Mouse (Mus musculus) liver, embryonic 12.5 days (tissue): Measurements from ENCODE around the gene Clic3. TPM values are rescaled to one million over a fixed set of nuclear protein-coding genes. Genes with fewer than 3 reads are reported as not detected.
A peak's percentile ranks its signal among the peaks of the same experiment; 100 is the strongest.

ENCODE experiments used
- ATAC-seq: fragments of 200-750 bp; cut with Nextera tagmentation; 2 replicates; pipeline ENCODE4 v1.8.0; 2017; ENCODE audit warnings: moderate number of reproducible peaks, mild to moderate bottlenecking, moderate library complexity
- H3K27ac ChIP-seq: fragments of 300-500 bp; sonication (generic); 2 replicates; pipeline ENCODE4 v1.5.1; 2016; ENCODE audit warnings: mild to moderate bottlenecking
- H3K27me3 ChIP-seq: fragments of 300-500 bp; sonication (generic); replicated peaks from 2 replicates; pipeline ENCODE4 v1.6.1; 2016; ENCODE audit warnings: mild to moderate bottlenecking, moderate library complexity
- H3K36me3 ChIP-seq: fragments of 300-500 bp; sonication (generic); 2 replicates; pipeline ENCODE4 v1.6.1; 2016; ENCODE audit warnings: mild to moderate bottlenecking, moderate library complexity
- H3K4me1 ChIP-seq: fragments of 300-500 bp; sonication (generic); 2 replicates; pipeline ENCODE4 v1.6.1; 2016
- H3K4me2 ChIP-seq: fragments of 300-500 bp; sonication (generic); 2 replicates; pipeline ENCODE4 v1.6.1; 2016; ENCODE audit warnings: mild to moderate bottlenecking, moderate library complexity
- H3K4me3 ChIP-seq: fragments of 300-500 bp; sonication (generic); 2 replicates; pipeline ENCODE4 v1.5.1; 2016; ENCODE audit warnings: mild to moderate bottlenecking, moderate library complexity
- H3K9ac ChIP-seq: fragments of 300-500 bp; sonication (generic); 2 replicates; pipeline ENCODE4 v1.6.1; 2016; ENCODE audit warnings: mild to moderate bottlenecking, moderate library complexity
- H3K9me3 ChIP-seq: fragments of 300-500 bp; sonication (generic); replicated peaks from 2 replicates; pipeline ENCODE4 v1.6.1; 2016; ENCODE audit warnings: mild to moderate bottlenecking, moderate library complexity
- WGBS: fragments of 180-500 bp; shearing (Covaris S2); methylation state at CpG from one replicate; pipeline ENCODE4 v1.1.7; 2016; ENCODE audit not compliant: insufficient replicate concordance; 5-methylcytosine and 5-hydroxymethylcytosine counted together
- polyA plus RNA-seq: library from polyadenylated mRNA; unstranded; fragments of >200 nt; fragmentation: Nextera tagmentation; extraction: Ambion mirVana; gene quantifications from 2 replicates; pipeline ENCODE4 v1.2.1, GENCODE M21; 2016

Gene Clic3
- polyA plus RNA-seq, 1 experiment from 2014 or later, result 0.45 TPM

- Histone ChIP-seq H3K9ac (no peak overlapping the region), H3K4me1 (peaks cover 37% of the 10 kb centered on the region), H3K36me3 (no peaks in the 10 kb centered on the region), H3K27me3 (0 out of 2 replicates have a peak, but pooled peaks cover 6% of the 10 kb centered on the region), H3K4me2 (0 out of 2 replicates have a peak overlapping the region, but pooled peaks have one; percentile 15), H3K27ac (no peak overlapping the region), H3K4me3 (no peak overlapping the region), H3K9me3 (no peaks in the 10 kb centered on the region)
- 68% methylated on average over 7 of the region's 7 CpGs for WGBS
- ATAC-seq, result no peak
Measured at GRCm38 (mm10) chr2:25488671-25489068, 32.0 kb downstream of the Clic3 start.

- 63% methylated on average over 5 of the region's 5 CpGs for WGBS
- peaks cover 14% of the 10 kb centered on the region for H3K4me1 ChIP-seq
- no peak overlapping the region for H3K4me3 ChIP-seq
- H3K36me3 ChIP-seq, result no peaks in the 10 kb centered on the region
- H3K9me3 ChIP-seq, result no peaks in the 10 kb centered on the region
- no peak overlapping the region for H3K9ac ChIP-seq
- ATAC-seq, result no peak
- H3K27ac ChIP-seq, result no peak overlapping the region
- 0 out of 2 replicates have a peak, but pooled peaks cover 9% of the 10 kb centered on the region for H3K27me3 ChIP-seq
- H3K4me2 ChIP-seq, result no peak overlapping the region
Measured at GRCm38 (mm10) chr2:25492988-25493387, 36.4 kb downstream of the Clic3 start.

DNA sequence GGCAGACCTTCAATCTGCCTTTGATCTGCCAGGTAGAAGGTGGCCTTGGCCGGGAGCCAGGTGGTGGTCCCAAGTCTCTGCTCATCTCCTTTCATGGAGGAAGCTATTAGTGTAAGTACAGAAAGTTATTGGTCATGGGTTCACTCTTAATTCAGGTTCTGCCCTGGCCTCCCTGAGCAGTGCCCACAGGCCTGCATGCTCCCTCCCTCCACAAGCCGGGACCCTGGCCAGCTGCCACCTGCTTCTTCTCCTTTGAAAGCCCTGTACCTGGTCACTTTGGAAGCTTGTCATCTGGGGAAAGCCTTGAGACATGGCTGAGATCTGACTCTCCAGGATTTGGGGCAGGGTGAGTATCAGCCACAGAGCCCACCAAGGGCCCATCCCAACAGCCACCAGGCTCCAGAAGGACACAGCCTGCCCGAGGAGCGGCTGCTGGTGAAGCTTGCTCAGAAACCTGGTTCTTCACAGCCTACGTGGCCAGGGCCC, 36.9 kb downstream of the Clic3 start, which contains the start of gene Lcn12:
Lcn12 (minus strand) TSS at position 436 of the 486 bp plus-strand sequence.
- H3K27me3 ChIP-seq, result 0 out of 2 replicates have a peak, but pooled peaks cover 9% of the 10 kb centered on the region
- no peak within 1 kb of the TSS for H3K9ac ChIP-seq
- no peak within 1 kb of the TSS for H3K4me3 ChIP-seq
- no peaks in the 10 kb centered on the region for H3K9me3 ChIP-seq
- no peak for ATAC-seq
- no peaks in the 10 kb centered on the region for H3K36me3 ChIP-seq
- no peak within 1 kb of the TSS for H3K27ac ChIP-seq
- H3K4me2 ChIP-seq, result no peak within 1 kb of the TSS
- peaks cover 15% of the 10 kb centered on the region for H3K4me1 ChIP-seq
- 63% methylated on average over 5 of the region's 5 CpGs for WGBS

- no peak overlapping the region for H3K4me3 ChIP-seq
- 43% methylated on average over 4 of the region's 4 CpGs for WGBS
- no peaks in the 10 kb centered on the region for H3K36me3 ChIP-seq
- no peak overlapping the region for H3K9ac ChIP-seq
- no peak for ATAC-seq
- H3K9me3 ChIP-seq, result no peaks in the 10 kb centered on the region
- no peak overlapping the region for H3K27ac ChIP-seq
- 0 out of 2 replicates have a peak, but pooled peaks cover 8% of the 10 kb centered on the region for H3K27me3 ChIP-seq
- H3K4me1 ChIP-seq, result peaks cover 29% of the 10 kb centered on the region
- no peak overlapping the region for H3K4me2 ChIP-seq
Measured at GRCm38 (mm10) chr2:25496462-25496861, 39.8 kb downstream of the Clic3 start.

DNA sequence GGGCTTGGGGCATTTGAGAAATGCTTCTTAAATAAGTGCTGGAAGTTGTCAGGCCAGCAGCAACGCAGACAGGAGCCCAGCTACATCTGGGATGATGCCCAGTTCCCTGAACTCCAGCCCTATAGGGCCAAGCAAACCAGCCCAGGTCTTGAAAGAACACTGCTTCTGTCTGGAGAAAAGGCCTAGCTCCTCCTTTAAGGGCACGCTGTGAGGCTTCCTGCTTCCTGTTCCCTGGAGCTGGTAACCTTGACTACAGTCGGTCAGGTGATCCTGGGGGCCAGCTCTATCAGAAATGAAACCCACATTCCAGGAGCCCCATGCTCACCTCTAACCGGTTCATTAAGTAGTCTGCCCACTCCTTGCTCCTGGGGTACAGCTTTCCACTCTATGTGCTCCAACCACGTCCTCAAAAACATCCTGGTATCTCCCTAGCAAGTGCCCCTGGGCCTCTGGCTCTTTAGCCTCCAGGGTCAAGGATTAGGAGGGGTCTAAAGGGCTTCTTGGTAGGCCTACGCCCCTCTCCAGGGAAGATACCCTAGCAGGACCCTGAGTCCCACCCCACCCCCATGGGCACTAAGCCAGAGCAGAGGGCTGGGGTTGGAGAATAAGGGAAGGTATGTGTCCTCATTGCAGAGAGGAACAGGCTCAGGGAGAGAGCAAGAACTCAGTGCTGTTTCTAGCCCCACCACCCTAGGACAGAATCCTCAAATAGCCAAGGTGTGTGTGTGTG, 41.4 kb downstream of the Clic3 start:
- Histone ChIP-seq H3K27ac (no peak overlapping the region), H3K4me2 (no peak overlapping the region), H3K4me3 (no peak overlapping the region), H3K9ac (no peak overlapping the region), H3K9me3 (no peaks in the 10 kb centered on the region), H3K4me1 (peaks cover 44% of the 10 kb centered on the region), H3K36me3 (peaks cover 2% of the 10 kb centered on the region; the same call in 1 of the 2 replicates), H3K27me3 (0 out of 2 replicates have a peak, but pooled peaks cover 6% of the 10 kb centered on the region)
- ATAC-seq, result no peak
- 48% methylated on average over 6 of the region's 6 CpGs for WGBS

- Histone ChIP-seq H3K4me3 (no peak overlapping the region), H3K4me2 (no peak overlapping the region), H3K9me3 (no peaks in the 10 kb centered on the region), H3K9ac (no peak overlapping the region), H3K4me1 (peaks cover 53% of the 10 kb centered on the region), H3K27ac (no peak overlapping the region), H3K27me3 (0 out of 2 replicates have a peak, but pooled peaks cover under 1% of the 10 kb centered on the region), H3K36me3 (peaks cover 10% of the 10 kb centered on the region)
- 48% methylated on average over 15 of the region's 15 CpGs for WGBS
- ATAC-seq, result no peak
Measured at GRCm38 (mm10) chr2:25498622-25499478, 42.2 kb downstream of the Clic3 start.

DNA sequence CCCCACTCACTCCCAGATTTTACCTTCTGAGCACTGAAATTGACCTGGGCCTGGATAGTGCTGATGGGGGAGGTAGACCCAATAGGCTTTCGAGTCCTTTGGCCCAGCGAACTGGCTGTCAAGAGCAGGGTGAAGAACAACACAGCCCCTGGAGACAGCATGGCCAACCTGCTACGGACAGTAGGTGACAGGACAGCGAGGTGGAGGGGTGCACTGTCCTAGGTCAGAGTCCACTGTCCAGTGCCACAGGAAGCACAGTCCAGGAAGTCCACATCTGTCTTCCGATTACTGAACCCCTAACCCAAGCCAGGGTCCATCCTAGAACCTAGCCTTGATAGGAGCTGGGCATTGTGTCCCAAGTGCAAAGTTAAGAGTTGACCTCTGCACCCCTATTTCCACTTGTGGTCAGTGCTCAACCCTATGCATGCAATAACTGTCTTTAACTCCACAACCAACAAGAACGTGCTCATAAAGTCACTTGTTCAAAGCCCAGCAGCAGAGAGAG, 43.5 kb downstream of the Clic3 start:
- 58% methylated on average over 6 of the region's 6 CpGs for WGBS
- peak; percentile 10; the same call in 1 of the 2 replicates for ATAC-seq
- Histone ChIP-seq H3K9ac (peak overlapping the region; percentile 90), H3K27me3 (no peaks in the 10 kb centered on the region), H3K36me3 (peaks cover 23% of the 10 kb centered on the region), H3K4me1 (peaks cover 61% of the 10 kb centered on the region), H3K27ac (peak overlapping the region; percentile 91), H3K4me2 (peak overlapping the region; percentile 91), H3K4me3 (peak overlapping the region; percentile 80), H3K9me3 (no peaks in the 10 kb centered on the region)

DNA sequence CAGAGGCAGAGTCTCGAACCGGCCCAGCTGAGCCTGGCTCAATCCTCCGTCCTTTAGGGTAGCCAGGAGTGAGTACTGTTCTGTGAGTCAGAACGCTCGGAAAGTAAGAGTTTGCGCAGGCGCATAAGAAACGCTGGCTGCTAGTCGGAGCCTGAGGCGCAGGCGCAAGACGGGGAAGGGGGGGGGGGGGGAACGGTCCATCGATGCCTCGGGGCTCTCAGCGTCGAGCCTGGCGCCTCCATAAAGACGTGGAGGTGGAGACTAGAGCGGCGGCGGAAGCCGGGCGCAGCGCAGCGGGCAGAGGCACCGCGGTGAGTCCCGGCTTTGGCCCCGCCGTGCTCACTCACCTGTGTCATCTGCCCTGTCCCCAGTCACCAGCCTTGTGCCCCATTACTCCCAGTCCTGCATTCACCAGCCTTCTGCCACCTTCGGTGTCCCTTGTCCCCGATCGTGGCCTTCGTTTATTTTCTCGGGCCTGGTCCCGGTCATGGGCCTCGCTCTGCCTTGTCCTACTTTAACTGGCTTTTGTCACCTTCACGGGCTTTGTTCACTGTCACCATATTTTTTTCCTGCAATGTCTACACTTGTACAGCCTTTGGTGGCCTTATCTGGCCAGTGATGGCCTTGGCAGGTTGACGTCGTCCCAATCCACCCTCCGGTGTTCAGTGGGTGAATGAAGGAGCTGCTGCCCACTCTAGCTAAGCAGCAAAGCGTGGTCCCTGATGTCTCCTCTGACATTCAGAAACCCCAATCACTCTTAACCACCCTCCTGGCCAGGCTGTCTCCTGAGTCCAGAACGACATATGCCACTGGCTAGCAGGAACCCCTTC, 44.2 kb downstream of the Clic3 start, which contains the start of gene Fbxw5:
Fbxw5 (plus strand) TSS at position 175 of the 830 bp plus-strand sequence.
- 2% methylated on average over 37 of the region's 44 CpGs for WGBS
- Histone ChIP-seq H3K27me3 (no peaks in the 10 kb centered on the region), H3K36me3 (peaks cover 30% of the 10 kb centered on the region), H3K9me3 (no peaks in the 10 kb centered on the region), H3K4me2 (peak within 1 kb of the TSS; percentile 91), H3K4me3 (peak within 1 kb of the TSS; percentile 80), H3K4me1 (peaks cover 61% of the 10 kb centered on the region), H3K9ac (peak within 1 kb of the TSS; percentile 90), H3K27ac (peak within 1 kb of the TSS; percentile 91)
- ATAC-seq, result peak; percentile 77

GRCm38 (mm10) chr2:25501593-25502486, 45.2 kb downstream of the Clic3 start, which contains the start of gene C8g:
C8g (minus strand) TSS chr2:25501719.
- H3K9me3 ChIP-seq, result no peaks in the 10 kb centered on the region
- peak within 1 kb of the TSS; percentile 90 for H3K9ac ChIP-seq
- no peaks in the 10 kb centered on the region for H3K27me3 ChIP-seq
- ATAC-seq, result no peak
- 70% methylated on average over 20 of the region's 20 CpGs for WGBS
- peak within 1 kb of the TSS; percentile 91 for H3K4me2 ChIP-seq
- peak within 1 kb of the TSS; percentile 91 for H3K27ac ChIP-seq
- H3K4me3 ChIP-seq, result peak within 1 kb of the TSS; percentile 80
- H3K4me1 ChIP-seq, result peaks cover 59% of the 10 kb centered on the region
- H3K36me3 ChIP-seq, result peaks cover 34% of the 10 kb centered on the region

DNA sequence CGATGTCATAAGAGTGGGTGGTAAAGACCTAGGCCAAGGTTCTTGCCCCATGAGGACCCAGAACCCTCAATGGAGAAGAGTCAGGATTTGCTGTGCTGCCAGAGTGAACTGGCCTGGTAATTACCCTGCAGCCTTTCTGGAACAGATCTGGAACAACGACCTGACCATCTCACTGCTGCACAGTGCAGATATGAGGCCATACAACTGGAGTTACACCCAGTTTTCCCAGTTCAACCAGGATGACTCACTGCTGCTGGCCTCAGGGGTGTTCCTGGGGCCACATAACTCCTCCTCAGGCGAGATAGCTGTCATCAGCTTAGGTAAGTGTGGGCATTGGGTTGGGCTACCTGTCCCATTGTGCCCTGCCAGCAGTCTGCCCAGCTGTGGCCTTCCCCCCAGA, 46.1 kb downstream of the Clic3 start:
- 48% methylated on average over 3 of the region's 3 CpGs for WGBS
- Histone ChIP-seq H3K27me3 (no peaks in the 10 kb centered on the region), H3K4me3 (peak overlapping the region; percentile 80; the same call in 1 of the 2 replicates)

More for the DNA sequence above, 46.1 kb downstream of the Clic3 start:
- H3K36me3 ChIP-seq, result peaks cover 34% of the 10 kb centered on the region
- peak; percentile 84 for ATAC-seq
- H3K4me2 ChIP-seq, result peak overlapping the region; percentile 91
- H3K9me3 ChIP-seq, result no peaks in the 10 kb centered on the region
- peaks cover 54% of the 10 kb centered on the region for H3K4me1 ChIP-seq
- H3K9ac ChIP-seq, result peak overlapping the region; percentile 90
- peak overlapping the region; percentile 91 for H3K27ac ChIP-seq
